Mouse (Mus musculus) heart, adult 2 months (tissue): ENCODE results near the gene 1700028J19Rik.

Experiments
- CTCF ChIP-seq: fragments of 200-600 bp; IDR thresholded peaks from 2 replicates; pipeline ENCODE4 v1.8.1; 2022; ENCODE audit warnings: antibody characterized with exemption, mild to moderate bottlenecking, moderate library complexity
- EP300 ChIP-seq: fragments of 200-500 bp; IDR thresholded peaks from 2 replicates; pipeline ENCODE4 v1.6.1; 2011; ENCODE audit warnings: low read depth, low read length, control low read depth; ENCODE audit not compliant: insufficient read depth
- POLR2A ChIP-seq: fragments of 200-500 bp; IDR thresholded peaks from 2 replicates; pipeline ENCODE4 v1.6.1; 2011; ENCODE audit warnings: mild to moderate bottlenecking, low read depth, low read length, control low read depth; ENCODE audit not compliant: insufficient read depth

DNA sequence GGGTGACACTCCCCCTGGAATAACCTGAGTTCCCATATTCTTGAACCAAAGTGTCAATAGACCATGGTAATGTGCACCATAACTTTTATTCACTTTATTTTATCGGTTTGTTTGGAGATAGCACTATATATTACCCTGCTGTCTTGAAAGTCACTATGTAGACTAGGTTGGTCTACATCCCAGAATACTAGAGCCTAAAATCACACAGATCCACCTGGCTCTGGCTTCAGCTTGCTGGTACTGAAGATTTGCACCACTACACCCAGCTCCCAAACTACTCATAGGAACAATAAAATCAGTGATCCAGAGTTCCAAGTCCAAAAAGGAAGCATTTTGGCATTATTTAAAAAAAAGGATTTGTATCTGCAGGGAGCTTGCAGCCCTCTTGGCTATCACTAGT lies 30.9 kb downstream of the 1700028J19Rik start, which contains the start of gene Klk1b5:
- no peak for TF ChIP-seq CTCF
- TF ChIP-seq EP300 = no peak
- no peak for TF ChIP-seq POLR2A
